Mouse (Mus musculus) liver, embryonic 16.5 days (tissue): Measurements from ENCODE around the gene Kdelr1. TPM values are rescaled to one million over a fixed set of nuclear protein-coding genes. Genes with fewer than 3 reads are reported as not detected.
"Not testable (repeated sequence)": the region's sequence is repeated elsewhere in the genome, so short reads cannot be mapped to it uniquely, and the experiment has no call there.

Experiments
- ATAC-seq: fragments of 200-750 bp; cut with Nextera tagmentation; 2 replicates; pipeline ENCODE4 v1.8.0; 2017; ENCODE audit warnings: low read depth, mild to moderate bottlenecking, moderate number of reproducible peaks, moderate library complexity
- H3K27ac ChIP-seq: fragments of 300-500 bp; sonication (generic); 2 replicates; pipeline ENCODE4 v1.5.1; 2014; ENCODE audit warnings: mild to moderate bottlenecking, low read length
- H3K27me3 ChIP-seq: fragments of 300-500 bp; sonication (generic); 2 replicates; pipeline ENCODE4 v1.6.1; 2014; ENCODE audit warnings: low read depth, low read length, mixed read lengths; ENCODE audit not compliant: control insufficient read depth, insufficient read depth
- H3K36me3 ChIP-seq: fragments of 300-500 bp; sonication (generic); 2 replicates; pipeline ENCODE4 v1.6.1; 2014; ENCODE audit warnings: mild to moderate bottlenecking; ENCODE audit not compliant: control insufficient read depth, insufficient read depth
- H3K4me1 ChIP-seq: fragments of 300-500 bp; sonication (generic); 2 replicates; pipeline ENCODE4 v1.6.1; 2014; ENCODE audit warnings: low read depth, low read length, mixed read lengths; ENCODE audit not compliant: control insufficient read depth
- H3K4me2 ChIP-seq: fragments of 300-500 bp; sonication (generic); 2 replicates; pipeline ENCODE4 v1.6.1; 2014; ENCODE audit warnings: low read depth, low read length, mixed read lengths
- H3K4me3 ChIP-seq: fragments of 300-500 bp; sonication (generic); 2 replicates; pipeline ENCODE4 v1.5.1; 2014; ENCODE audit warnings: low read depth, mild to moderate bottlenecking, low read length
- H3K9ac ChIP-seq: fragments of 300-500 bp; sonication (generic); 2 replicates; pipeline ENCODE4 v1.6.1; 2014; ENCODE audit warnings: low read depth, low read length
- H3K9me3 ChIP-seq: fragments of 300-500 bp; sonication (generic); replicated peaks from 2 replicates; pipeline ENCODE4 v1.6.1; 2016; ENCODE audit warnings: low read length; ENCODE audit not compliant: control insufficient read depth
- WGBS: fragments of 180-500 bp; shearing (Covaris S2); extraction: QIAGEN DNeasy Blood & Tissue Kit; methylation state at CpG from one replicate; pipeline ENCODE4 v1.1.7; 2014; ENCODE audit not compliant: insufficient replicate concordance; 5-methylcytosine and 5-hydroxymethylcytosine counted together
- polyA plus RNA-seq: library from polyadenylated mRNA; unstranded; fragments of >200 nt; fragmentation: Nextera tagmentation; extraction: Ambion mirVana; gene quantifications from 2 replicates; pipeline ENCODE4 v1.2.1, GENCODE M21; 2015

Gene Kdelr1
- polyA plus RNA-seq, 1 experiment from 2014 or later = 35.3 TPM

DNA sequence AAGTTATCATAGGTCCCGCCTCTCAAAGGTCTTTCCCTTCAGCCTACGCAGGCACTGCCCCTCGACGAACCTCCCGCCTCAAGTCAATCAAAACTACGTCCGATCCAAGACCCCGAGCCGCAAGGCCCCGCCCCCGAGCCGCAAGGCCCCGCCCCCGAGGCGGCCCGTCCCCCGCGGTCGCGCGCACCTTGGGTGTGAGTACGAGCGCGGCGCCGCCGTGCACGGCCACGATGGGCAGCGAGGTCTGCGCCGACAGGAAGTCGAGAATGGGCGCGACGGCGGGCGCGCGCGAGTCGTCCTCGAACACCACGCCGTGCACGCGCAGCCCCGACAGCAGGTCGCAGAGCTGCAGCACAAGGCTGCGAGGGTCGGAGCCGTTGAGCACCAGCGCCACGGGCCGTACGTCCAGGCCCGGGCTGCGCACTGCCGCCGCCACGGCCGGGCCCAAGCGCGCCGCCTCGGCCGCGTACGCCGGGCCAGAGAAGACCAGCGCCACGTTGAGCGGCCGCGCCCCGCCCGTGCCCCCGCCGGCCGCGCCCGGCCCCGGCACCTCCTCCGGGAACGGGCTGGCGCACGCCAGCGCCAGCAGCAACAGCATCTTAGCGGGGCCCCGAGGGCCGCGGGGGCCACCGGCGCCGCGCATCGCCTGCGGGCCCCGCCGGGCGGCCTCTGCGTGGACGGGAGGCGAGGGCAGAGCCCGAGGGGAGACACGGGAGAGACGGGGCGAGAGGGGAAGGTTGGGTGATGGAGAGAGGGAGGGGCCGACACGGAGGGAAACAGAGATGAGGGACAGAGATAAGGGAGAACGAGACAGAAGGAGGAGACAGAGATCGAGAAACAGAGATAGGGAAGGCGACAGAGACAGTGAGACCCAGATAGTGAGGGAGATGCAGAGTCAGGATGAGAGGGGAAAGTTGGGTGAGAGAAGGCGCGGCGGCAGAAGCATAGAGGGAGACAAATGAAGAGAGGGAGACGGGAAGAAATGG, 6.4 kb upstream of the Kdelr1 start:
- Histone ChIP-seq H3K27me3 (peaks cover 55% of the 10 kb centered on the region), H3K4me3 (peak overlapping the region; percentile 66)

DNA sequence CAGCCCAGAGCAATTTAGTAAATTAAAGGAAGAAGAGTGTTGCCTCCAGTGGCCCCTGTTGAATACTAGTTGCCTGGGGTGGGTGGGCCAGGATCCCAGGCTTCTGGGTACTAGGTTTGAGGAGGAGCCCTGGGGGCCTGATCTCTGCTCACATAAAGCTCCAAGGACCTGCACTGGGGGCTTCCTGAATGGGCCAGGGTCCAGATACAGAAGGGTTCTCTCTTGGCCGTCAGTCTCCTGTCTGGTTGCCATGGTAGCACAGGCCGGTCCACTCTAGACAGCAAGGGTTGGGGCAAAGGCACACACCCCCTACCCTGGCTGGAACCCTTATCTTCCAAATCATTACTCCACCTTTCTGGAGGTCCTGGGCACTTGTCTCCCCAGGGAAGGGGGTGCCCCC, 4.7 kb upstream of the Kdelr1 start:
- no peak for ATAC-seq
- Histone ChIP-seq H3K9ac (no peak overlapping the region), H3K9me3 (no peaks in the 10 kb centered on the region), H3K36me3 (no peaks in the 10 kb centered on the region), H3K27me3 (peaks cover 63% of the 10 kb centered on the region), H3K4me1 (peaks cover 8% of the 10 kb centered on the region), H3K27ac (no peak overlapping the region), H3K4me2 (no peak overlapping the region), H3K4me3 (no peak overlapping the region)
- WGBS = 32% methylated on average over 2 of the region's 2 CpGs

More for the DNA sequence above, 6.4 kb upstream of the Kdelr1 start:
- Histone ChIP-seq H3K36me3 (no peaks in the 10 kb centered on the region), H3K9ac (peak overlapping the region; percentile 72), H3K4me1 (peaks cover 8% of the 10 kb centered on the region), H3K9me3 (no peaks in the 10 kb centered on the region), H3K27ac (no peak overlapping the region), H3K4me2 (peak overlapping the region; percentile 97)
- WGBS = under 1% methylated on average over 106 of the region's 117 CpGs
- ATAC-seq = peak; percentile 86

- Histone ChIP-seq H3K4me2 (no peak overlapping the region), H3K27me3 (peaks cover 63% of the 10 kb centered on the region), H3K9ac (no peak overlapping the region), H3K27ac (no peak overlapping the region), H3K4me1 (peaks cover 16% of the 10 kb centered on the region), H3K4me3 (no peak overlapping the region), H3K36me3 (no peaks in the 10 kb centered on the region), H3K9me3 (no peaks in the 10 kb centered on the region)
- WGBS = 24% methylated on average over 8 of the region's 8 CpGs
- no peak for ATAC-seq
Measured at GRCm38 (mm10) chr7:45869107-45869670, 3.4 kb upstream of the Kdelr1 start.

GRCm38 (mm10) chr7:45869787-45870186, 2.8 kb upstream of the Kdelr1 start:
- 8% methylated on average over 14 of the region's 14 CpGs for WGBS
- Histone ChIP-seq H3K4me2 (no peak overlapping the region), H3K36me3 (no peaks in the 10 kb centered on the region), H3K27me3 (peaks cover 63% of the 10 kb centered on the region), H3K9me3 (no peaks in the 10 kb centered on the region), H3K27ac (no peak overlapping the region), H3K9ac (no peak overlapping the region), H3K4me3 (no peak overlapping the region), H3K4me1 (peaks cover 20% of the 10 kb centered on the region)
- no peak for ATAC-seq

- ATAC-seq = no peak
- H3K9me3 ChIP-seq = no peaks in the 10 kb centered on the region
- WGBS = 4% methylated on average over 30 of the region's 30 CpGs
- peaks cover 24% of the 10 kb centered on the region for H3K4me1 ChIP-seq
- no peak overlapping the region for H3K27ac ChIP-seq
- H3K9ac ChIP-seq = no peak overlapping the region
- H3K4me2 ChIP-seq = no peak overlapping the region
- peaks cover 63% of the 10 kb centered on the region for H3K27me3 ChIP-seq
- no peak overlapping the region for H3K4me3 ChIP-seq
- 0 out of 2 replicates have a peak, but pooled peaks cover 3% of the 10 kb centered on the region for H3K36me3 ChIP-seq
Measured at GRCm38 (mm10) chr7:45870282-45871058, 2.1 kb upstream of the Kdelr1 start.

GRCm38 (mm10) chr7:45873061-45873947, 732 bp downstream of the Kdelr1 start:
- 1% methylated on average over 28 of the region's 28 CpGs for WGBS

DNA sequence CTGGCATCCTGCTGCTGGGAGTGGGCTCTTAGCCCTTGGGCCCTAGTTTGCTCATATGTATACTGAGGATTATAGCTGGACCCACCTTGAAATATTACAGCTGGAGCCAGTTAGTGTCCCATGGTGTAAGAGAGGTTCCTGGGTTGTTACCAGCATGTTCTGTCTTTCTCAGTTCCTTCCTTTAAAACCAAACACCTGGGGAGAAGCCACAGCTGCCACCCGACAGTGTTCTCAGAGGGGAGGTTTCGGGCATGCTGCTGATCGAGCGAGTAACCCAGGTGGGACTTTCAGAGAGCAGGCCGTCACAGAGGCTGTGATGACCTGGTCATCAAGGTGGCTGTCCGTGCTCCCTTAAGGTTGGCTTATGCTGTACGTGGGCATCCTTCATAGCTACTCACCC, 4.3 kb downstream of the Kdelr1 start:
- Histone ChIP-seq H3K27ac (no peak overlapping the region), H3K36me3 (peaks cover 42% of the 10 kb centered on the region), H3K4me2 (no peak overlapping the region), H3K9ac (no peak overlapping the region), H3K9me3 (no peaks in the 10 kb centered on the region), H3K27me3 (peaks cover 1% of the 10 kb centered on the region), H3K4me1 (peaks cover 16% of the 10 kb centered on the region), H3K4me3 (no peak overlapping the region)
- WGBS = 84% methylated on average over 7 of the region's 7 CpGs
- ATAC-seq = no peak

More at GRCm38 (mm10) chr7:45873061-45873947, 732 bp downstream of the Kdelr1 start:
- H3K9ac ChIP-seq = peak overlapping the region; percentile 91
- peak overlapping the region; percentile 77 for H3K4me3 ChIP-seq
- H3K9me3 ChIP-seq = no peaks in the 10 kb centered on the region
- peaks cover 16% of the 10 kb centered on the region for H3K4me1 ChIP-seq
- H3K27ac ChIP-seq = peak overlapping the region; percentile 90
- peak overlapping the region; percentile 80 for H3K4me2 ChIP-seq
- H3K27me3 ChIP-seq = peaks cover 37% of the 10 kb centered on the region
- ATAC-seq = peak; percentile 66
- peaks cover 21% of the 10 kb centered on the region for H3K36me3 ChIP-seq

- H3K4me2 ChIP-seq, H3K27me3 ChIP-seq, H3K27ac ChIP-seq, H3K9me3 ChIP-seq, H3K4me3 ChIP-seq, H3K9ac ChIP-seq, ATAC-seq: not testable (repeated sequence)
- Histone ChIP-seq H3K36me3 (peaks cover 49% of the 10 kb centered on the region), H3K4me1 (peaks cover 16% of the 10 kb centered on the region)
- 71% methylated on average over 1 of the region's 1 CpGs for WGBS
Measured at GRCm38 (mm10) chr7:45878278-45878677, 5.7 kb downstream of the Kdelr1 start, which contains the start of gene Grin2d. Grin2d (minus strand) TSS chr7:45878378.
